Mouse (Mus musculus) heart, embryonic 13.5 days (tissue): ENCODE results near the gene Bmper. TPM values are rescaled to one million over a fixed set of nuclear protein-coding genes. Genes with fewer than 3 reads are reported as not detected.

ENCODE experiments used
- ATAC-seq: fragments of 200-750 bp; cut with Nextera tagmentation; 2 replicates; pipeline ENCODE4 v1.8.0; 2017; ENCODE audit warnings: moderate TSS enrichment; ENCODE audit not compliant: insufficient number of reproducible peaks, low FRiP score, low TSS enrichment; ENCODE audit errors: extremely low read depth
- H3K27ac ChIP-seq: fragments of 300-500 bp; sonication (generic); replicated peaks from 2 replicates; pipeline ENCODE4 v1.5.1; 2015; ENCODE audit warnings: moderate library complexity, mild to moderate bottlenecking, inconsistent platforms
- H3K27me3 ChIP-seq: fragments of 300-500 bp; sonication (generic); replicated peaks from 2 replicates; pipeline ENCODE4 v1.6.1; 2015; ENCODE audit warnings: mild to moderate bottlenecking, inconsistent platforms
- H3K36me3 ChIP-seq: fragments of 300-500 bp; sonication (generic); 2 replicates; pipeline ENCODE4 v1.6.1; 2015; ENCODE audit warnings: mild to moderate bottlenecking, inconsistent platforms
- H3K4me1 ChIP-seq: fragments of 300-500 bp; sonication (generic); 2 replicates; pipeline ENCODE4 v1.6.1; 2015; ENCODE audit warnings: inconsistent platforms
- H3K4me2 ChIP-seq: fragments of 300-500 bp; sonication (generic); 2 replicates; pipeline ENCODE4 v1.6.1; 2015; ENCODE audit warnings: inconsistent platforms, mild to moderate bottlenecking, moderate library complexity
- H3K4me3 ChIP-seq: fragments of 300-500 bp; sonication (generic); 2 replicates; pipeline ENCODE4 v1.5.1; 2015; ENCODE audit warnings: moderate library complexity, mild to moderate bottlenecking, inconsistent platforms
- H3K9ac ChIP-seq: fragments of 300-500 bp; sonication (generic); 2 replicates; pipeline ENCODE4 v1.6.1; 2015; ENCODE audit warnings: inconsistent platforms, mild to moderate bottlenecking, moderate library complexity
- H3K9me3 ChIP-seq: fragments of 300-500 bp; sonication (generic); 2 replicates; pipeline ENCODE4 v1.6.1; 2016; ENCODE audit warnings: inconsistent platforms
- whole genome bisulfite sequencing: fragments of 180-500 bp; shearing (Covaris S2); methylation state at CpG from one replicate; pipeline ENCODE4 v1.1.7; 2015; ENCODE audit warnings: mixed read lengths; 5-methylcytosine and 5-hydroxymethylcytosine counted together
- polyA plus RNA-seq: library from polyadenylated mRNA; unstranded; fragments of >200 nt; fragmentation: Nextera tagmentation; extraction: Ambion mirVana; gene quantifications from 2 replicates; pipeline ENCODE4 v1.2.1, GENCODE M21; 2015

The Bmper gene
- polyA plus RNA-seq, 1 experiment from 2014 or later, result 8.4 TPM

- Histone ChIP-seq H3K4me1 (peaks cover 22% of the 10 kb centered on the region), H3K9ac (no peak overlapping the region), H3K9me3 (no peaks in the 10 kb centered on the region), H3K36me3 (no peaks in the 10 kb centered on the region), H3K27ac (no peak overlapping the region), H3K27me3 (no peaks in the 10 kb centered on the region), H3K4me3 (no peak overlapping the region), H3K4me2 (no peak overlapping the region)
- 65% methylated on average over 6 of the region's 6 CpGs for WGBS
- no peak for ATAC-seq
These were observed 13.9 kb downstream of the Bmper start for GRCm38 (mm10) chr9:23236635-23237279.

- Histone ChIP-seq H3K4me1 (peaks cover 22% of the 10 kb centered on the region), H3K9me3 (no peaks in the 10 kb centered on the region), H3K4me2 (no peak overlapping the region), H3K4me3 (no peak overlapping the region), H3K27ac (no peak overlapping the region), H3K9ac (no peak overlapping the region), H3K36me3 (no peaks in the 10 kb centered on the region), H3K27me3 (no peaks in the 10 kb centered on the region)
- WGBS, result 40% methylated on average over 2 of the region's 2 CpGs
- ATAC-seq, result no peak
These were observed 16.1 kb downstream of the Bmper start for GRCm38 (mm10) chr9:23239011-23239410.

DNA sequence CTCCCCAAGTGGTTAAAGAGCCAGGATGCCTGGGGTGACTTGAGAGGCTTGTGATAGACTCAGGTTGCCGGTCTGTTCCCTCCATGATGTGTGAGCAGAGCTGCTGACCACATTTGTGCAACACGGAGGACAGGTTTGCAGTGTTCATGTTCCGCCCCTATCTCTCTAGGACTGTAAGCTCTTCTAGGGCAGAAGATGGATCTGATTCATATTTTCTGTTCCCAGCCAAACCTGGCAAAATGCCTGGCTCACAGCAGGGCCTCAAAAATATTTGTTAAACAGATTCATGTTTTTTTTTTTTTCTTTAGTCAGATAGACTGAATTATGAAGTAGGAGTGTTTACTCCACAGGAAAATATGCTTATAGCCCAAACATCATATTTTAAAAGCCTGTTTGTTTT lies 20.0 kb downstream of the Bmper start:
- H3K9ac ChIP-seq, result no peak overlapping the region
- no peak for ATAC-seq
- H3K4me1 ChIP-seq, result peaks cover 15% of the 10 kb centered on the region
- H3K9me3 ChIP-seq, result no peaks in the 10 kb centered on the region
- H3K4me2 ChIP-seq, result no peak overlapping the region
- H3K27me3 ChIP-seq, result no peaks in the 10 kb centered on the region
- 46% methylated on average over 3 of the region's 3 CpGs for WGBS
- no peak overlapping the region for H3K27ac ChIP-seq
- no peak overlapping the region for H3K4me3 ChIP-seq
- H3K36me3 ChIP-seq, result no peaks in the 10 kb centered on the region

DNA sequence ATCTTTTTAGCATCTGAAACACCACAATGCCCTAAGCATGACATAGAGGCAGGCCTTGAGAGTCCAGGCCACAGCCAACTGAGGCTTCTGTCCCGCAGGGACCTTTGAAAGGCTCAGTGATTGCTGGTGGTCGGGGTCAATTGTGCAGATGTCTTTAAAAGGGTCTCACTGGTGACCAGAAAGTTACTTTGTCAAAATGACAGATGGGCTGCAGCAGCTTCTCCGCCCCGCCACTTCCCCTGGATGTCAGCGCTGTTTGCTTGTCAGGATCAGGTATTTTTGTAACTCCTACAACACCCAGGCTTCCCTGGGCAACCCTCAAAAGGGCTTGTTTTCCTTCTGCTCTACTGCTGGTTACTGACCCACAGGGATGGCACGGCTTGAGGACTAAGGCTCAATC lies 21.0 kb downstream of the Bmper start:
- Histone ChIP-seq H3K4me2 (no peak overlapping the region), H3K9me3 (no peaks in the 10 kb centered on the region), H3K4me1 (peaks cover 18% of the 10 kb centered on the region), H3K27ac (no peak overlapping the region), H3K36me3 (no peaks in the 10 kb centered on the region), H3K27me3 (no peaks in the 10 kb centered on the region), H3K9ac (no peak overlapping the region), H3K4me3 (no peak overlapping the region)
- no peak for ATAC-seq
- 51% methylated on average over 6 of the region's 6 CpGs for WGBS

GRCm38 (mm10) chr9:23246389-23246788 lies 23.5 kb downstream of the Bmper start:
- Histone ChIP-seq H3K9ac (no peak overlapping the region), H3K9me3 (no peaks in the 10 kb centered on the region), H3K27me3 (no peaks in the 10 kb centered on the region), H3K27ac (no peak overlapping the region), H3K4me2 (no peak overlapping the region), H3K4me3 (no peak overlapping the region), H3K4me1 (peaks cover 12% of the 10 kb centered on the region), H3K36me3 (no peaks in the 10 kb centered on the region)
- no peak for ATAC-seq
- WGBS, result 78% methylated on average over 9 of the region's 9 CpGs

- H3K27ac ChIP-seq, result no peak overlapping the region
- WGBS, result 10% methylated on average over 5 of the region's 5 CpGs
These were observed 27.1 kb downstream of the Bmper start for GRCm38 (mm10) chr9:23250026-23250425.

DNA sequence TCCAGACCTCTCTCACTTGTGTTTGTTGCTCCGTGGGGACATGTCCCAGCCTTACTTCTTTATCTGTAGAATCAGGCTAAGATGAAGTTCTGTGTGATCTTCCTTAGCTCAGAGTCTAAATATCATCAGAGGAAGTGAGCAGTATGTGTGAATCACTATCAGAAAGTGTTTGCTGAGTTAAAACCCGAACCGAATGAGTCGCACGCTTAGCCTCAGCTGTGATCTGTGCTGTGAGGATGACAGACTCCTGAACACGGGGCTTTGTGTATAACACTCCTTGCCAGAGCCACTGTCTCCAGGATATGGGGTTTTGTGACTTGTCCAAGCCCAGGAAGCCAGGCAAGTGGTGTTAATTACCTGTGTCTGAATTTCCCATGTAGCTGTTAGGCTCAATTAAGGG lies 28.1 kb downstream of the Bmper start:
- WGBS, result 73% methylated on average over 6 of the region's 6 CpGs
- Histone ChIP-seq H3K36me3 (no peaks in the 10 kb centered on the region), H3K4me1 (peaks cover 27% of the 10 kb centered on the region), H3K4me3 (no peak overlapping the region), H3K4me2 (no peak overlapping the region), H3K9me3 (no peaks in the 10 kb centered on the region), H3K27me3 (no peaks in the 10 kb centered on the region), H3K9ac (no peak overlapping the region), H3K27ac (no peak overlapping the region)
- no peak for ATAC-seq

More at GRCm38 (mm10) chr9:23250026-23250425, 27.1 kb downstream of the Bmper start:
- Histone ChIP-seq H3K27me3 (no peaks in the 10 kb centered on the region), H3K4me2 (no peak overlapping the region), H3K9ac (no peak overlapping the region), H3K4me3 (no peak overlapping the region), H3K4me1 (peaks cover 24% of the 10 kb centered on the region), H3K36me3 (no peaks in the 10 kb centered on the region), H3K9me3 (no peaks in the 10 kb centered on the region)
- no peak for ATAC-seq

- no peak for ATAC-seq
- WGBS, result 75% methylated on average over 6 of the region's 6 CpGs
- Histone ChIP-seq H3K4me2 (peak overlapping the region; percentile 59; the same call in 1 of the 2 replicates), H3K27ac (no peak overlapping the region), H3K27me3 (no peaks in the 10 kb centered on the region), H3K4me3 (no peak overlapping the region), H3K4me1 (peaks cover 26% of the 10 kb centered on the region), H3K36me3 (0 out of 2 replicates have a peak, but pooled peaks cover 2% of the 10 kb centered on the region), H3K9me3 (no peaks in the 10 kb centered on the region), H3K9ac (no peak overlapping the region)
These were observed 30.7 kb downstream of the Bmper start for GRCm38 (mm10) chr9:23253624-23254023.

- H3K4me1 ChIP-seq, result peaks cover 20% of the 10 kb centered on the region
- no peak overlapping the region for H3K27ac ChIP-seq
- no peaks in the 10 kb centered on the region for H3K27me3 ChIP-seq
- H3K9ac ChIP-seq, result peak overlapping the region; percentile 34; the same call in 1 of the 2 replicates
- H3K9me3 ChIP-seq, result peaks cover 5% of the 10 kb centered on the region; the same call in 1 of the 2 replicates
- WGBS, result 48% methylated on average over 37 of the region's 37 CpGs
- peak overlapping the region; percentile 39 for H3K4me3 ChIP-seq
- H3K36me3 ChIP-seq, result peaks cover 7% of the 10 kb centered on the region; the same call in 1 of the 2 replicates
- peak overlapping the region; percentile 59 for H3K4me2 ChIP-seq
- no peak for ATAC-seq
These were observed 31.6 kb downstream of the Bmper start for GRCm38 (mm10) chr9:23254237-23255214.

- Histone ChIP-seq H3K9ac (no peak overlapping the region), H3K27me3 (no peaks in the 10 kb centered on the region), H3K36me3 (peaks cover 10% of the 10 kb centered on the region; the same call in 1 of the 2 replicates), H3K9me3 (peaks cover 9% of the 10 kb centered on the region; the same call in 1 of the 2 replicates), H3K4me2 (no peak overlapping the region), H3K27ac (no peak overlapping the region), H3K4me1 (peaks cover 20% of the 10 kb centered on the region), H3K4me3 (no peak overlapping the region)
- WGBS, result 79% methylated on average over 2 of the region's 2 CpGs
- ATAC-seq, result no peak
These were observed 33.0 kb downstream of the Bmper start for GRCm38 (mm10) chr9:23255841-23256240.

DNA sequence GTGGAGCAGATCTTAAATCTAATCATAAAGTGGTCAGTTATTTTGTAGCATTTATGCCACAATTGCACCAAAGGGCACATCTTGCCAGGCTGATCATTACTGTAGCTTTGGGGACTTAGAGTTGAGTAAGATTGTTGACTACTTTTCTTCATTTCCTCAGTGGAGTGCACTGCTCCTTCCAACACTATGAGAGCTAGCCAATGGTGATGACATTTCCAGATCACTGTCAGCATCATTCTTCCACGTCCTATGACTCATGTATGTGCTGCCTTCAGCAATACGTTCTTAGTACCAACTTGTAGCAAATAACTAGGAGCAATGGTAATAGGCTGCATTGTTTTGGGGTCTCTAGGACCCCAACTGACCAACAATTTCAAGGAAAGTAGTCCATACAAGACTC lies 33.7 kb downstream of the Bmper start:
- no peak for ATAC-seq
- Histone ChIP-seq H3K27ac (no peak overlapping the region), H3K4me1 (peaks cover 20% of the 10 kb centered on the region), H3K9me3 (peaks cover 9% of the 10 kb centered on the region; the same call in 1 of the 2 replicates), H3K36me3 (peaks cover 10% of the 10 kb centered on the region; the same call in 1 of the 2 replicates), H3K4me3 (no peak overlapping the region), H3K4me2 (no peak overlapping the region), H3K9ac (no peak overlapping the region), H3K27me3 (no peaks in the 10 kb centered on the region)
- 70% methylated on average over 2 of the region's 2 CpGs for WGBS
